Mouse (Mus musculus) naive thymus-derived CD4-positive, alpha-beta T cell, adult 2 months (primary cell): ENCODE measurements around the gene Slc19a1.

Source experiments
- DNase-seq: peaks from one replicate; pipeline ENCODE4 v3.0.0-alpha.2; 2011; ENCODE audit warnings: low read depth

The Slc19a1 gene

DNA sequence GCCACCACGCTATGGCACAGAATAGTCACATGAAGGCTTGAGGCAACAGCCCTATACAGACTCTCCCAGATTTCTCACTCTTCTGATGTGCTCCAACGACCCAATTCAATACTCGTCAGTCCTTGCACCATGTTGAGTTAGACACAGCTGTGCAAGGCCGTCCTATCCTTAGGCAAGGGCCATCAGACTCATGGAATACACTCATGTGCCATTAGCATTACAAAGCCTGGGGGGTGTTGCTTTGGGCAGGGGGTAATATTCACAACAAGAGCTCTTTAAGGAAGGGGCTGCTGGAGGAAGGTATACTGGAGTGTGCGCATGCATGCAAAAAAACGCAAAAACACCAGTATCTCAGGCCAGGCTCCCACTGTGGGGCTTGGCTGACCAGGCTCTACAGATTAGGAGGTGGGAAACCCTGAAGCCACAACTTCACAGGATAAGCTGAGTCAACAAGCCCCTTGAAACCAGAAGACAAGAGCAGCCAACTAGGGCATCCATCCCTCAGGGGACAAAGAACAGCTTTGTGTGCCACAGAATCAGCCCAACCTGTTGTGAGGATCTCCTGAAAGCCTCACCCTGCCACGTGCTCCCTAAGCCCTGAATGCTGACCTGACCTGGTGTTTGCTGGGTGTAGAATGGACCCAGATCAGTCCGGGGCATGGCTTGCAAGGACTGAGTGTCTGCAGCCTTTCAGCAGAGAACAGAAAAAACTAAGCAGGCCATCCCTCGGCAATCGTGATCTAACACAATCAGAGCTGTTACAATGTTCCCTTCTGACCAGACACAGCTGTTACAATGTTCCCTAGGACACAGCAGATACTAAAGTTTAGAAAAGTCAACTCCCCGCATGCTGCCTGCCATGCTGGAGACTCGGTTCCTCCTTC, 65.2 kb downstream of the Slc19a1 start:
- DNase-seq: no peak

DNA sequence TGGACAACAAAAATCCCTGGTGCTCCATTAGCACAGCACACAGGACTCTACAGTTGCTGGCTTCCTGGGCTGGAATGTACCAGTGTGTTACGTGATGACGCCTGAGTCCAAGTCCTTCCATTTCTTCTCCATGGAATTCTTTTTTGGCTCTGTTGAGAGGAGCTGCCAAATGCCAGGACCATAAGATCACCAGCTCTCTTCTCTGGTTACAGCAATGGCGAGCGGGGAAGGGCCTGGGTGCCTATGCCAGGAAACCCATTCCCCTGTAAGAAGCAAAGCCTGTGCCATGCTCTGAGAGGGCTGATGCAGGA, 65.8 kb downstream of the Slc19a1 start:
- no peak for DNase-seq

DNA sequence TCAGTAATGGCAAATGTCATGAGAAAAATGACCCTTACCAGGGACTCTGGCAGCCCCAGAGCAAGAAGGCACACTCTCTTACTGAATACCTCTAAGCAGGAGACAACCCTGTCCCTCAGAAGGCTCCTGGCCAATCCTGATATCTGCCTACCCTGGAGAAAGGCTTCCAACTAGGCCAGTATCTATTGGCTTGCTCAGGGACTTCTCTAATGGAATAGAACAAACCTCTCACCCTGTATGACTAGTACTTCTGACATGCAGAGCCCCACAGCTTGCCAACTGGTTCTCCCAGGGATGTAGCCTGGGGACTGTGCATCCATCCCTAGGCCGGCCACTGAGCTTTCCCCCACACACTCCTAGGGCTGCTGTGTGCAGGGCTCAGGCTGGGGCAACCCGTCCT, 66.6 kb downstream of the Slc19a1 start:
- no peak for DNase-seq

DNA sequence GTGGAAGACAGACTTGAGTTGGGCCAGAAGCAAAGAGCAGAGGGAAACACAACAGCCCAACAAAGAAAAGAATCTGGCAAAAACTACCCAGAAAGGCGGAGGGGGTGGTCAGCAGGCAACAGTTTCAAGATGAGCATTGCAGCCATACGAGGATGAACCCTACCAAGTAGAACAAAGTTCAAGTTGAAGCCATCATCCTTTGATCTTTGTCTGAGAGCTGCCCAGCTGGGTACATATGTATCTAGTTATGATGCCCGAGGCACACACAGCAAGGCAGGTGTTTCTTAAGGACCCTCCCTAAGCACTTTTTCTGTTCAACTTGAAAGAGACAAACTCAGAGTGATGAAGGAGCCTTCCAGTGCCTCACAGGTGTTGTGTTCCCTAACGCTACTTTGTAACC, 67.7 kb downstream of the Slc19a1 start:
- no peak for DNase-seq

DNA sequence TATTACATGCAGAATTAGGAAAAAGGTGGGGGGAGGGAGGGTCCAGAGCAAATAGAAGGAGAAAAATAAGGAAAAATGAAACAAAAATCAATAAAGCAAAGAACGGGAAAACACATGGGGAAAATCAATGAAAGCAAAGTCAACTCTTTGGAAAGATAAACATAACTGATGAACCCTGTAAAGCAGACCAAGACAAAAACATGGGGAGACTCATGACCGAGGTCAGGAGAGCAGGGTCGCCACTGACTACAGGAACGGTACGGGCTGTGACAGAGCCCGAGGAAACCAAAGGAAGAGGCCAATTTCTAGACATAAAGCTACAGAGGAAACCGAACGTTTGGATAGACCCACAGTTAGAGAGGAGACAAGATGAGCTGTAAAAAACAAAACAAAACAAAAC, 71.6 kb downstream of the Slc19a1 start:
- DNase-seq: no peak

DNA sequence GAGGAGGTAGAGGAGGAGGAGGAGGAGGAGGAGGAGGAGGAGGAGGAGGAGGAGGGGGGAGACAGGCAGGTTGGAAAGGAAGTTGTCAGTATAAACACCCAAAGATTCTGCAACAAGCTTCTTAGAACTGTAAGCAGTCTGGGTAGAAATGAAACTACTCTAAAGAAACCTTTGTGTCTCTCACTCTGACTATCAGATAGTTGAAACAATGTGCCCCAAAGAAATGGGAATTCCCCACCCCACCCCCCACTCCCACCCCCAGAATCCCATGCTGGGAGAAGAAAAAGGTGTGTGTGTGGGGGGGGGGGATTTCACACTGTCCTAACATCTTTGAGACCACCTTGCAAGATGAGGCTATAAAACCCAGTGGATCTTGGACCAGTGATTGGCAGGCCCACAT, 72.3 kb downstream of the Slc19a1 start:
- DNase-seq: no peak

DNA sequence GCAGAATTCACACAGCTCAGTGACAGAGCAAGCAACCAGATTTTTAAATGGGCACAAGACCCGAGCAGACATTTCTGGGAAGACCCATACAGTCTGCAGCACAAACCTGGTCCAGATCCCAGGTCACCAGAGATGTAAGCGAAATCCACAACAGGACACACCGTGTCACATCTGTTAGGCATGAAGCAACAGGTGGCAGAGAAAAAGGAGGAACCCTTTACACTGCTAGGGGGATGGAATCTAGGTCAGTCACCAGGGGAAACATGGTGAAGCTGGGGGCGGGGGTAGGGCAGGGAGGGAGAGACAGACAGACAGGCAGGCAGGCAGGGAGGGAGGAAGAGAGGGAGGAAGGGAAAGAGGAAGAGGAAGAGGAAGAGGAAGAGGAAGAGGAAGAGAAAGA, 76.1 kb downstream of the Slc19a1 start:
- no peak for DNase-seq

DNA sequence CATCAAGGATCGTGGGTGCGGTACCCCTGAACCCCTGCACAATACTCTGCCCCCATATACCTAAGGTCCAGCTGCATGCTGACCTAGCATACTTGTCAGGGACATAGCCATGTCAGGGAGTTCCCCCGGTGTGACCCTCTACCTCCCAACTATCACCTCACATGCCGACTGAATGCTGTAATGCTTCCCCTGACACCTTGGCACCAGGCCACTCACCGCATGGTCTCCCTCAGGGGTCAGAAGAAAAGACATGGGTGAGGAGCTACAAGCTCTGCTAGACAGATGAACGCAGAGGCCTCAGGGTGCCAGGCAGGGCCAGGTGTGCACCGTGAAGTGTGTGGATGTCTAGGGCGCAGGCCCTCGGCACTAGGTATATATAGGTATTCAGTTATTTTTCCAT, 78.0 kb downstream of the Slc19a1 start:
- no peak for DNase-seq
